Mouse (Mus musculus) cerebellum, postnatal 10 days (tissue): Measurements from ENCODE around the gene Nras.

ENCODE experiments used
- DNase-seq, 2 experiments: peaks; one replicate each; pipeline ENCODE4 v3.0.0; 2021; ENCODE audit warnings: mixed read lengths in 2 of 2

Gene Nras

GRCm38 (mm10) chr3:103058207-103059157 lies at the start of gene Nras:
Nras (plus strand) TSS chr3:103058285.
- DNase-seq = peak; percentile 98

- DNase-seq = no peak
Measured at GRCm38 (mm10) chr3:103017350-103017749, 40.7 kb upstream of the Nras start.

DNA sequence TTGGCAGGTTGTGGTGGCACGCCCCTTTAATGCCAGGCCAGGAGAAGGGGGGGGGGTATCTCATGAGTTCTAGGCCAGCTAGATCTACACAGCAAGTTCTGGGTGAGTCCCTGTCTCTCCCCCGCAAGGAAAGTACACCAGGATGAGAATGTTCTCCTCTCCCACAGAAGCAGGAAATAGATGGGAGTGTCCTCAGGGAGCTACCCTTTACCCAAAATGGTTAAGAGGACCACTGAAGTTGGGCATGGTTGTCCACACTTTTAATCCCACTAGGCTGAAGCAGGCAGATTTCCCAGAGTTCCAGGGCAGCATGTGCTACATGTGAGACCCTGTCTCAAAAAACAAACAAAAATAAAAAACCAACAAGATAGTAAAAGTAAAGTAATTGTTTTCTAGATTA lies 38.6 kb upstream of the Nras start:
- peak in 1 of 2 experiments; percentile 10 for DNase-seq

GRCm38 (mm10) chr3:103020249-103020942 lies 37.7 kb upstream of the Nras start, which contains the start of gene Csde1:
Csde1 (plus strand) TSS chr3:103020426.
- DNase-seq = peak; percentile 99

GRCm38 (mm10) chr3:103020943-103021638 lies 37.0 kb upstream of the Nras start:
- peak; percentile 92 to 95 for DNase-seq

- peak in 1 of 2 experiments; percentile 10 for DNase-seq
Measured at GRCm38 (mm10) chr3:103026174-103026573, 31.9 kb upstream of the Nras start.

- DNase-seq = no peak
Measured at GRCm38 (mm10) chr3:103040285-103040684, 17.8 kb upstream of the Nras start.

- no peak for DNase-seq
Measured at GRCm38 (mm10) chr3:103040861-103041379, 17.2 kb upstream of the Nras start.

DNA sequence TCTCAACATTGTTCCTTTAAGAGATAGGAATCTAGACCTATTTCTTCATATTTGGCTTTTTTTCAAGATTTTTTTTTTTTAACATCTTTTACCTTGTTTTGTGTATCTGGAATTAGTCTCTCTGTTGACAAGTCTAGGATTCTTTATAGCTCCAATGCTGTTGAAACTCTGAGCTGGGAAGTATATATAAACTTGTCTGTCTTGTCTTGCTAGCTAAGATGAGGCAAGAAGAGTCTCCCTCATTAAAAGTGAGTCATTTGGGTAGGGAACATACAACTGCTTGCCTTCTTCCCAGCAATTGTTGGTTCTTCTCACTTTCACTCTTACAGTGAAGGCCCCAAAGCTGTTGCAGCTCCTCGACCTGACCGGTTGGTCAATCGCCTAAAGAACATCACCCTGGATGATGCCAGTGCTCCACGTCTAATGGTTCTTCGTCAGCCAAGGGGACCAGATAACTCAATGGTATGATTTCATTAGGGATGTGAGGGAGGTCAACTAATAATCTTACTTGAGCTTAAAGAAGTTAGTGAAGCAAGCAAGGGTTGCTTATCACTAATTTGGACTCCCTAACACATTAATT lies 2.0 kb upstream of the Nras start:
- no peak for DNase-seq

DNA sequence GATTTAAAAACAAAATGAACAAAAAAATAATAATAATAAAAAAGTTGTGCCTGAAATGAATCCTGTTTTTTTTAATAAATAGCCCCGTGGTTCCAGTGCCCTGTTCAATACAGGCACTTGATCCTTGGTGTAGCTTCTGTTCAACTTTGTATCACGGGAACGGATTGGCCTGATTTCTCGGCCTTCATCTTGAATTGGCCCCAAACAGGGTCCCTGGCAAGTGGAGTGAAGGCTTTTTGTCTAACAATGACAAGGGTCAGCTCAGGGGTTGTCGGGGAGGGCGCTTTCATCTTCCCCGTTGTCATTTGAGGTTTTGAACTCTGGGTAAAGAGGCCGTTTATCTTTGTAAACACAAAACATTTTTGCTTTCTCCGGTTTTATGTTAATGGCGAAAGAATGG lies 333 bp upstream of the Nras start:
- DNase-seq = no peak

GRCm38 (mm10) chr3:103066927-103067326 lies 8.8 kb downstream of the Nras start:
- DNase-seq = no peak

DNA sequence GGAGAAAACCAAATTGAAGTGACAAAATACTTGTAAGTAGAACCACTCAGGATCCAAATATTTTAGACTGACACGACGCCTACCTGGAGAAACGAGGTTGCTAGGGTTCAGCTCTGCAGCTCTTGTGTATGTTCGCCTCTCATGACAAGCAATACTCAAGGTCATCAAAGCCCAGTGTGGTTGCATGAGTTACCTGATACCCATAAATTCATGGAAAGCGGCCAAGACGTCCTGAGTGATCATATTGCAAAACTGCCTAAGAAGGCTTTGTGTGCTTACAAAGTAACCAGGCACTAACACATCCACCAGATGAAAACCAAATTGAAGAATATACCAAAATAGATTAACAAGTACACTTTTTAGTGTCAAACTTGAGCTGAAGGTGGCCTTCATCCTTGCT lies 10.9 kb downstream of the Nras start:
- DNase-seq = no peak

DNA sequence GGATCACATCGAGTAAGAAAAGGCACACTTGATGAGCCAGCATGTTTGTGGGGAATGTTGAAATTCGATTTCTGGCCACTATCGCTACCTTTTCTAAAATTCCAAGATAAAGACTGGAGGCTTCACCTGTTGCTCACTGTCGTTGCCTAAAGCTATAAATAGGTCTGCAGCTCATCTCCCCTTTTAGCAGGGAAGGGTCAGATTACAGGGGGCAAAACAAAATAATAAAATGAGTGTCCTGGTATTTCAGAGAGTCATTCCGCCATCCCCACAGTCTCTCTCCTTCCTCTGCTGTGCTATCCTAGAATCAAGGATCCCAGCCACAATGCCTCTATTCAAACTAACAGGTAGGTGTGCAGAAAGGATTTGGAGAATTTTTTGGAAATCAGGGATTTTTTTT lies 15.7 kb downstream of the Nras start, which contains the start of gene Ampd1:
Ampd1 (plus strand) TSS at position 244 of the 400 bp plus-strand sequence.
- DNase-seq = no peak

DNA sequence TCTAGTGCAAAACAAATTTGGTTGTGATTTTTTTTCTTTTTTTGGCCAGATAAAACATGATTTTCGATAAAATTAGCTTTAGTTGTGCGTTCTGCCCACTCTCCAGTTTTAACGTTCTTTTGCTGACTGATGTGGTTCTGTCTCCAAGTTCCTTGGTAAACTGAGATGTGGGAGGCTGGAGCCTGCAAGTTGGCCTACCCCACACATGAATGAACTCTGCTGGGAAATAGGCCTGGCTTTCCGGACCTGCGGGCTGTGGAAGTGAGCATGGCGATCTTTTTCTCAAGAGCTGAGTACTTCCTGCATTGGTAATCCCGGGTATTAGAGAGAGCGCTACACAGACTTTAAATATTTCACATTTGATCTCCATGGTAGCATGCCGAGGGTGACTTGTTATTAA lies 17.8 kb downstream of the Nras start:
- no peak for DNase-seq

GRCm38 (mm10) chr3:103076476-103076875 lies 18.4 kb downstream of the Nras start:
- DNase-seq = no peak

- no peak for DNase-seq
Measured at GRCm38 (mm10) chr3:103079301-103079700, 21.2 kb downstream of the Nras start.

- DNase-seq = no peak
Measured at GRCm38 (mm10) chr3:103081051-103081450, 23.0 kb downstream of the Nras start.

DNA sequence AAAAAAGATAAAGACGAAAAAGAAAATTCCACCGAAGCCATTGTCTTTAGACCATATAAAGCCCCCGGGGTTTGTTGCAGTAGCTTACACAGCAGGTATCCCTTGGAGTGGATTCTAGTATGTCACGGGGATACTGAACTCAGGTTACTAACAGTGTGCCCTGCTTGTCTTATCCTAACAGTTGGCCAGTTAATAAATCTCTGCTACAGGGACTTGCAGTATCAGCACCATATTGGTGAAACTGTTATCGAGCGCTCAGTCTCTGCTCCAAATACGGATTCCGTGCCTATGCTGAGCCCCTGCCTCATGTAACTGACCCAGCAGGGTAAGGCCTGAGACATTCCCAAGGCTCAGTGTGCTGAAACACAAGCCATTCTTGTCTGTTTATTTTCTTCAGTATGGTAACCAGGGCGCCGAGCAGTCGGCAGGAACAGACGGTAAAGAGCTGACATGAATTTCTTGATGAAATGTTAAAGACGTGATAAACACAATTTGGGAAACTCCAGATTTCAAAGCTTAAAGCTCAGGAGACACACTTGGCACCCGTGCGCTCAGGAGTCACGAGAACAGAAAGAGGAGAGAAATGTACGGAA lies 23.9 kb downstream of the Nras start:
- DNase-seq = no peak

- DNase-seq = no peak
Measured at GRCm38 (mm10) chr3:103082761-103083160, 24.7 kb downstream of the Nras start.

GRCm38 (mm10) chr3:103085986-103086385 lies 27.9 kb downstream of the Nras start:
- no peak for DNase-seq

DNA sequence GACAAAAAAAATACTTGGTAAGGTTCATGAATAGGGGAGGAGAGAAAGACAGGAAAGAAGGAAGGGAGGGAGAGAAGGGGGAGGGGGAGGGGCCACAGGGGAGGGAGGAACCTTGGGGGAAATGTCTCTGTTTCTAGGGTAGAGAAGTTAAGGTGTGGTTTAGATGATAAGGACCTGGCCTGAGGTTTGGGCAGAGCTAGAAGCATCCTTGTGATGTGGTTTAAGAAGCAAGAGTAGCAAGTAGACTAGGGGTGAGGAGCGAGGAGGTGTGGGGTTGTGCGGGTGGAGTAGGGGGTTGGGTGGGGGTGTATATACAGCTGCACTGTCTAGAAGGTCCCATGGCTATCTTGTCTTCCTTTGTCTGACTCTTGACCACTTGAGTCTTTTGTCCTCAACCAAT lies 33.7 kb downstream of the Nras start:
- no peak for DNase-seq

DNA sequence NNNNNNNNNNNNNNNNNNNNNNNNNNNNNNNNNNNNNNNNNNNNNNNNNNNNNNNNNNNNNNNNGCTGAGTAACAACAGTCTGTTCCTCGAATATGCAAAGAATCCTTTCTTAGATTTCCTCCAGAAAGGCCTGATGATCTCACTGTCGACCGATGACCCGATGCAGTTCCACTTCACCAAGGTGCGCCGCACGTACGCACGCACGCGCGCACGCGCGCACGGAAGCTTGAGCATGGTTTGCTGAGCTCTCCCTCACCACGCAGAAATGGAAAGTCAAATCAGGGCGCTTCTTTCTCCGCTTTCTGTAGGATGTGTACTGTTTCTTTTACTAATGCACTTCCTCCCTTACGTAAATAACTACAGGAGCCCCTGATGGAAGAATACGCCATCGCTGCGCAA lies 40.6 kb downstream of the Nras start:
- DNase-seq = no peak
